Mouse (Mus musculus): ENCODE data around the gene Zfp185. TPM values are rescaled to one million over a fixed set of nuclear protein-coding genes. Genes with fewer than 3 reads are reported as not detected.

Zfp185 gene
- polyA plus RNA-seq (2015; fragmentation: Nextera tagmentation; extraction: Ambion mirVana): 2.3 and 6.4 TPM in 2 replicates

DNA sequence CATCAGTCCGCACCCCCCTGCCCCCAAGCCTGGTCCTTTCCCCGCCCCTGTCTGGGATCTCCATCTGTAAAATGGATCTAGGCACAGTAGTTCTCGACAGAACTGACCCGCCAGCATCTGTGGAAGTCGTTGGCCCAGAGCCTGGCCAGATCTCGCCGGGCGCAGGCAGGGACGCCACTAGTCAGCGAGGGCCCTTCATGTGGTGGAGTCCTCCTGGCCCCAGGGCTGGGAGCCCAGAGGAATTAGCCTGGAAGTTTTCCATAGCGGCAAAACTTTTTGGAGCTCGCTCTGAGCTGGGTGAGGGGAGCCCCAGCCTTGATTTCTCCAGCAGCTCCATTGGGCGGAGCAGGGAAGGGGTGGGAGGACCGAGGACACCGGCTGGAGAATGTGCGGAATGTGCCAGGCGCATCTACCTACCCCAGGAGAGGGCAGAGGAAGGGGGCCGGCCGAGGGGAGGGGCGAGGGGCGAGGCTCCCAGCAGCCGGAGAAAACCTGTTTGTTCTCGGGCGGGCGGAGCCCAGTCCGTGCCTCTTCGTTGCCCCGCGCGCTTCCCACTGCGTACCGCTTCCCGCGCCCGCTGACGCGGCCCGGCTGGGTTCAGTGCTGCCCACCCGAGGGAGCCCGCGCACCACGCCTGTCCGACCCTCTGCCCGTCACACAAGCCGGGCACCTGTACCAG is at the start of gene Zfp185:
TSS of gene Zfp185 (plus strand) at position 499 of the 679 bp plus-strand sequence.

DNA sequence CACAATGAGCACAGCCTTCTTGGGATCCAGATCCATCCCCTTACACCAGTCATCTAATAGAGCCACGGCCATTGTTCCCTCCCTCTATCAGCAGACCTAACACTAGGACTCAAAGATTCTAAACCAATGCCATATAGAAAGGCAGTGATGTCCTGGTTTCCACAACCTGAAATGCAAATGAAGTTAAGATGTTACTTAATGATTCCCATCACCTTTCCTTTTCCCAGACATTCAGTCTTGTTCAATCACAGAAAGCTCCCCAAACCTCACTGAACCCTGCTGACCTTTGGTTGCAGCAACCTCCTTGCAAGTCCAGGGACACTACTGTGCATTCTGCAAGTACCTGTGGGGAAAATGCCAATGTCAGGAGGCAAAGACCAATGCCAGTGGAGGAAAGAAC is 49.9 kb downstream of the Zfp185 start, which contains the start of gene Pnma5:
TSS of gene Pnma5 (minus strand) at position 101 of the 400 bp plus-strand sequence.

DNA sequence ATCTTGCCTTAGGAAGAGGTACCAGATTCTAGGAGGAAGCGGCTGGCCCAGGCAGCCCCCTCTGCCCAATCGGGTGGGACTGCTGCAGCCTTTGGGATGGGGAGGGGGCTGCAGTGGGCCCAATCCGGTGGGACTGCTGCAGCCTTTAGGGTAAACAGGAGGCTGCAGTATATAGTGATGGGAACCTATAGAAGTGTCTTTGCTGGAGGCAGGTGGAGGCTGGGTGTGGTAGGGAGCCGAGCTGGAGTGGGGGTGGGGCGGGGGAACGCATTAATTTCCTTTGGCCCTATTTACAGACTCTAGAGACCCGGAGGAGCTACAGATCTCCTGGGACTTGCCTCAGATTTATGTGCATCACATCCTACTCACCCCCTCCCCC is 77.3 kb downstream of the Zfp185 start, which contains the start of gene Pnma3:
TSS of gene Pnma3 (plus strand) at position 373 of the 379 bp plus-strand sequence.

MicroRNAs within 50 kb of the gene (microRNA counts, 519-probe panel; counts per million panel counts)
- microRNA mmu-miR-2137: 296 counts per million, percentile 58 among the panel's probes with 10 or more counts

Small RNAs within 50 kb of the gene (microRNA-seq; reads per million reads assigned to microRNA genes)
- gene Mir2137: 1.7 to 2.4 reads per million in 2 experiments

Other genes starting within 250 kb of the Zfp185 start
- 0.10 TPM in 2 replicates for gene Gabrq, start 162.2 kb upstream of the Zfp185 start, polyA plus RNA-seq (2015; fragmentation: Nextera tagmentation; extraction: Ambion mirVana)
- 34.5 and 37.6 TPM in 2 replicates for gene Cetn2, start 68.9 kb upstream of the Zfp185 start, polyA plus RNA-seq (2015; fragmentation: Nextera tagmentation; extraction: Ambion mirVana)
- gene Nsdhl, start 68.8 kb upstream of the Zfp185 start, polyA plus RNA-seq (2015; fragmentation: Nextera tagmentation; extraction: Ambion mirVana): 6.0 and 8.8 TPM in 2 replicates
- gene Pnma5, start 49.8 kb downstream of the Zfp185 start, polyA plus RNA-seq (2015; fragmentation: Nextera tagmentation; extraction: Ambion mirVana): not detected in 2 replicates
- gene Pnma3, start 77.4 kb downstream of the Zfp185 start, polyA plus RNA-seq (2015; fragmentation: Nextera tagmentation; extraction: Ambion mirVana): not detected in 2 replicates
- 0.77 and 1.3 TPM in 2 replicates for gene Xlr4a, start 95.1 kb downstream of the Zfp185 start, polyA plus RNA-seq (2015; fragmentation: Nextera tagmentation; extraction: Ambion mirVana)
- gene Xlr3a, start 109.8 kb downstream of the Zfp185 start, polyA plus RNA-seq (2015; fragmentation: Nextera tagmentation; extraction: Ambion mirVana): 0.82 TPM in 1 of 2 replicates, not detected in the other
- gene Gm14685, start 129.7 kb downstream of the Zfp185 start, polyA plus RNA-seq (2015; fragmentation: Nextera tagmentation; extraction: Ambion mirVana): 0.16 TPM in 1 of 2 replicates, not detected in the other
- not detected in 2 replicates for gene Xlr5b, start 161.5 kb downstream of the Zfp185 start, polyA plus RNA-seq (2015; fragmentation: Nextera tagmentation; extraction: Ambion mirVana)
- gene DXBay18, start 162.1 kb downstream of the Zfp185 start, polyA plus RNA-seq (2015; fragmentation: Nextera tagmentation; extraction: Ambion mirVana): not detected in 2 replicates
- not detected in 2 replicates for gene Spin2d, start 189.7 kb downstream of the Zfp185 start, polyA plus RNA-seq (2015; fragmentation: Nextera tagmentation; extraction: Ambion mirVana)
- 0.63 and 11.3 TPM in 2 replicates for gene Xlr3b, start 204.9 kb downstream of the Zfp185 start, polyA plus RNA-seq (2015; fragmentation: Nextera tagmentation; extraction: Ambion mirVana)
- 1.3 TPM in 1 of 2 replicates, not detected in the other for gene Xlr4b, start 227.0 kb downstream of the Zfp185 start, polyA plus RNA-seq (2015; fragmentation: Nextera tagmentation; extraction: Ambion mirVana)
- gene F8a, start 241.0 kb downstream of the Zfp185 start, polyA plus RNA-seq (2015; fragmentation: Nextera tagmentation; extraction: Ambion mirVana): 13.3 and 14.3 TPM in 2 replicates